Mouse (Mus musculus) testis, postnatal 10 days (tissue): ENCODE measurements around the gene Cd300ld2.
A peak's percentile ranks its signal among the peaks of the same experiment; 100 is the strongest.
"Not testable (repeated sequence)": the region's sequence is repeated elsewhere in the genome, so short reads cannot be mapped to it uniquely, and the experiment has no call there.

ENCODE experiments used
- DNase-seq: peaks from one replicate; pipeline ENCODE4 v3.0.0; 2021; ENCODE audit warnings: low spot score

Cd300ld2 gene

DNA sequence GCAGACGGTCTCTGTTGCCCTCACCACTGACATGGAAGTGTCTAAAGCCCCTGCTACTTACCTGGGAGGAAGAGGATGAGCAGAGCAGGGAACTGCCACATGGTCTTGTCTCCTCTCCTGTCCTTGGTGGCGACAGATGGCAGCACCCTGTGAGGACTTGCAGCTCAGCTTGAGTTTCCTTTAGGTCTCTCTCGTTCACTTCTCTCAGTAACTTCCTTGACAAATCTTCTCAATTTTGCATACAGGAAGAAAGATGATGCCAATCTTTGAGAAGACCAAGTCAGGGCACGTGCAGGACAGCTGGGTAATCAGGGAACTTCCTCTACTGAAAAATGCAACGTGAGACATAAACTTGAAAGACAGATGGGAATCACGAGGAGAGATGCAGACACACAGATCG is at the start of gene Cd300ld2:
Cd300ld2 (minus strand) TSS at position 101 of the 400 bp plus-strand sequence.
- not testable (repeated sequence) for DNase-seq

DNA sequence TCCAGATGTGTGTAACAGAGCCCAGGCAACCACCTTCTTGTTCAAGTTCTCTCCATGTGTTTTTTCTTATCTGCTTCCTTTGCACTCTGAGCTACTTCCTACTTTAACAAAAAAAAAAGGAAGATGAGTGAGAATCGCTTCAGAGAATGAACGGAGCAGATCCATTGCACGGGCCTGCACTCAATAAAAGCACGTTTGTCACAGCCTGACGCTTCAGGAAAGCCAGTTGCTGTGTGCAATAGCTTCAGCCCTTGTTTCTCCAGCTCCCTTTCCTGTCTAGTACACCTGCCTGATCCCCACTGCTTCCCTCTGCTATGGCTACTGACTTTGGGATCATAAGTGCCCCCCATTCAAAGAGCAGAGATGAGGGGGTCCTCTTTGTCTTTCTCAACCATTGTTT is 46.1 kb upstream of the Cd300ld2 start, which contains the start of gene Cd300e:
Cd300e (minus strand) TSS at position 101 of the 400 bp plus-strand sequence.
- no peak for DNase-seq

DNA sequence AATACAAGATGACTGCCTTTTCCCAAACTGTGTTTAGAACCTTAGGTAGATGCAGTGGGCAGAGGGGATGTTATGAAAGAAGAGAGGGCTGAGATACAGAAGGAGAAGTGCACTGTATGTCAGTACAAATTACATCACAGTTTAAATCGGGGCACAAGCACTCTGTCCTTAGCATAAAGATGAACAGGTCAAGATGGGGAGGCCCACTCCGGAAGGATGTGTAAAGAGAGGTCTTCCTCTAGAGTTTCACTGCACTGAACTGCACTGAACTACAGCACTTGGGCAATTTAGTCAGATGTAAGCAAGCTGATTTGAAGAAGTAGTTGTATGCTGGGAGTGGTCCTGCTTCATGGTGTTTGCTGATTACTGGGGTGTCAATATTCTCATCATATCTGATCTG is 43.8 kb upstream of the Cd300ld2 start:
- DNase-seq, result no peak

DNA sequence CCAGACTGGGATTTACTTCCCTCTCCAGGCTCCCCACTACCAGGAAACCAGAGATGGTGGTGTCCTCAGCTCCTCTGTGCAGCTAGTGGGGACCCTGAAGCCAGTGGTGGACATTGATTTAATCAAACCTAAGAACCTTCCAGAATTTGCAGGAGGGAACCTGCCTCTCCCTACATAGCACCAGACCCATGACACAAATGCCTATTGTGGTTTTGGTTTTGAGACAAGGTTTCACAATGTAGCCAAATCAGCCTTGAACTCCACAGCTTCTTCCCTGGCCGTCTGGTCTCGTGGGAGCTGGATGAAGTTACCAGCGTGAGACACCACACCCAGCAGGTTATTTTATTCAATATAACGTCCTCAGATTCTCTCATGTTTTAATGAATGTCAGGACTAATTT is 42.7 kb upstream of the Cd300ld2 start:
- no peak for DNase-seq

- DNase-seq, result no peak
Measured at GRCm38 (mm10) chr11:115054537-115054936, 38.5 kb upstream of the Cd300ld2 start.

GRCm38 (mm10) chr11:115052991-115053390 is 37.0 kb upstream of the Cd300ld2 start:
- no peak for DNase-seq

DNA sequence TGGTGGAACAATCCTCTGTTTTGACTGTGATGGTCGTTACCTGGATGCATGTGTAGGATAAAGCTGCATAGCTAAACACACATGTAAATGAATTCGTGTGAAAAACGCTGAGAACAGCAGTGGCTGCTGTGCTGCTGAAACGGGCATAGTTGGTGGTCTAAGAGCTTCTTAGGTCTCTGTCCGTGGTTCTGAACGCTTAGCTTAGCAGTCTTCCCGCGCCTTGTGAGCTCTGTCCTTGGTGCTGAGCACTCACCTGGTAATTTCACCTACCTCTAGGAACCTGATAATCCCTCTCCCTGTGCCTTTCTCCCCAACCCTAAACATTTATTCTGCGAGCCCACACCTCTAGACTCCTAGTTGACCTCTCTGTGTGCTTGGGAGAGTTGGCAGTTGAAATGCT is 36.2 kb upstream of the Cd300ld2 start:
- peak; percentile 58 for DNase-seq

DNA sequence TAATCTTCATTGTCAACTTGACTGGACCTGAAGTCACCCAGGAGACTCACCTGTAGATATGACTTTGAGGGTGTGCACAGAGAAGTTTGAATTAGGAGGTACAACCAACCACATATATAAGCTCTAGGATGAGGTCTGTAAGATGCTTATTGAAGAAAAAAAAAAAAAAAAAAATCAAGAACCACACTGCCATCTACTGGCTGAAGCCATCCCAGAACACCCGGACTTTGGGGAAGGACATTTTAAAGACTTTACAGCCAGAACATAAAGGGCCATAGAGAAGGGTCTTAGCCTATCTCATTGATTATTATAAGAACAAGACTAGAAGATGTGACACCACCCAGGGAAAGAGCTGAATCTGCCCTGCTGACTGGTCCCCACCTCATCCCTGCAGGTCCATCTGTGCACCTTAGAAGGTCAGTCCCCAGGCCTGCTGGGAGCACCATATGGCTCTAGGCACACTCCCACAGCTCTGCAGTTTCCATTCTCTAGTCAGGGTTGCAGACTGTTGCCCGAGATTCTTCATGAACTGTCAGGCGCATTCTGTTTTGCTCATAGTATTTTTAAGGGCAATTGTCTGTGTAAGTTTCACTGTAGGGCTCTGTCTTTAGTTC is 33.4 kb upstream of the Cd300ld2 start:
- no peak for DNase-seq

DNA sequence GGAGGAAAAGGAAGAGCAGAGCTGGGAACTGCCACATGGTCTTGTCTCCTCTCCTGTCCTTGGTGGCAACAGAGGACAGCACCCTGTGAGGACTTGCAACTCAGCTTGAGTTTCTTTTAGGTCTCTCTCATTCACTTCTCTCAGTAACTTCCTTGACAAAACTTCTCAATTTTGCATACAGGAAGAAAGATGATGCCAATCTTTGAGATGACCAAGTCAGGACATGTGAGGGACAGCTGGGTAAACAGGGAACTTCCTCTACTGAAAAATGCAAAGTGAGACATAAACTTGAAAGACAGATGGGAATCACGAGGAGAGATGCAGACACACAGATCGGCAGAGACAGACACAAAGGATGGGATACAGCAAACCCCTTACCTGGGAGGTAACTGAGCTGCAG is 32.3 kb upstream of the Cd300ld2 start, which contains the start of gene Cd300ld3:
Cd300ld3 (minus strand) TSS at position 151 of the 400 bp plus-strand sequence.
- no peak for DNase-seq

- not testable (repeated sequence) for DNase-seq
Measured at GRCm38 (mm10) chr11:115037669-115038068, 21.7 kb upstream of the Cd300ld2 start, which contains the start of gene Cd300ld5. TSS of gene Cd300ld5 (minus strand) at chr11:115037769.

- DNase-seq, result not testable (repeated sequence)
Measured at GRCm38 (mm10) chr11:115026912-115027311, 10.9 kb upstream of the Cd300ld2 start, which contains the start of gene Cd300ld4. TSS of gene Cd300ld4 (minus strand) at chr11:115027012.

- DNase-seq, result no peak
Measured at GRCm38 (mm10) chr11:115004070-115004469, 11.9 kb downstream of the Cd300ld2 start.

DNA sequence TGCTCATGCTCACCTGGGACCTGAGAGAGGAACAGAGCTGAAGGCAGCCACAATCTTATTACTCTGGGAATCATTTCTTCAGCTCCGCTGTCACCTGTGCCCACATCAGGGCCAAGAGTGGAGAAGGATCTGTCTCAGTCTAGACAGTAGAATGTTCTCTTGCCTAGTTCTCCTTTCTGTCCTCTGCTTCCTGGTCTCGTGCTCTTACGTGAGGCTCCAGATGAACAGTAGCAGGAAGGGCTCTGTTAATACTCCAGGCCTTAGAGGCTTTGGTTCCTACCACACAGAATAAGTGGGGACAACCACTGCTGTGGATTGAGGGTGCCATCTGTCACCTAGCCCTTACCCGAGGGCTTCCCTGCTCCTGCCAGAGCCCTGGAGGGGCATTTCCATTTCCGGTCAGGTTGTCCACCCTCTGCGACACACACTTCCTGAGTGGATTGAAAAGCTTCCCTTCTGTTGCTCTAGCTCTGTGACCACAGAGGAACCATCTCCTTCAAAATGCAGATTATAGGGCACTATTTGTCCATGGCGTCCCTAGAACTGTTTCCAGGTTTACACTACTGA is 14.4 kb downstream of the Cd300ld2 start, which contains the start of gene Cd300c2:
Cd300c2 (minus strand) TSS at position 407 of the 567 bp plus-strand sequence.
- no peak for DNase-seq

- DNase-seq, result no peak
Measured at GRCm38 (mm10) chr11:114989793-114990192, 26.2 kb downstream of the Cd300ld2 start, which contains the start of gene Cd300ld. TSS of gene Cd300ld (minus strand) at chr11:114989922.

DNA sequence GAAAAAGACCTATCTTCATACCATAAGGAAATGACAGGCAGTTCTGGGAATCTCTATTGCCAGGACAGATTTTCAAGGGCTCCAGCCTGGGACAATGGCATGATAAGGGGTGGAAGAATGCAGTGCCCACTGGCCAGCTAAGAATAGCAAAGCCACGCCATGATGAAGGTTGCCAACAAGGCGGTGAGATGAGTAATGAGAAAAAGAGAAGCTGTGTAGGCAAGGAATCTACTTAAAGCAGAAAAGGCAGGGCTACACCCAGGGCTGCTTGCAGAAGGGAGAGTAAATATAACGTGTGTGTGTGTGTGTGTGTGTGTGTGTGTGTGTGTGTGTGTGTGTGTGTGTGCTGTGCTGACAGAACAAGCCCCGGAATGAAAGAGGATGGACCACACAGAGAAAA is 34.1 kb downstream of the Cd300ld2 start:
- no peak for DNase-seq

DNA sequence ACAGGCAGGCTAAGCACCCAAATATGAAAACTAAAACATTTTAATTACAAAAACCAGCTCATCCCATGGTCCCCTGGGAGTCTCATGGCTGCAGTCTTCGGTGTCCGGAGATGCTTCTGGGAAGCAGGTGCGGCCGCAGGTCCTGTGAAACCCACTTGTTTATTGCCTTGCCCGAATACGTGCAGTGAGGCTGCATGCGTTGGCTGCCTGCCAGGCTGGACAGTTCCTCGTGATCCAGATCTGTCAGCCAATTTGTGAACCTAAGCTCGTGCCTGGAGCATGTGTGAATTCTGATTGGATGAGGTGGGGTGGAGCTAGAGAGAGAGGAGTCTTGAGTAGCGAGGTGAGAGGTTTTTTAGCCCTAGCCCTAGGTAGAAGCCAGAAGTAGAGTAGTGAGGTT is 43.3 kb downstream of the Cd300ld2 start:
- no peak for DNase-seq

DNA sequence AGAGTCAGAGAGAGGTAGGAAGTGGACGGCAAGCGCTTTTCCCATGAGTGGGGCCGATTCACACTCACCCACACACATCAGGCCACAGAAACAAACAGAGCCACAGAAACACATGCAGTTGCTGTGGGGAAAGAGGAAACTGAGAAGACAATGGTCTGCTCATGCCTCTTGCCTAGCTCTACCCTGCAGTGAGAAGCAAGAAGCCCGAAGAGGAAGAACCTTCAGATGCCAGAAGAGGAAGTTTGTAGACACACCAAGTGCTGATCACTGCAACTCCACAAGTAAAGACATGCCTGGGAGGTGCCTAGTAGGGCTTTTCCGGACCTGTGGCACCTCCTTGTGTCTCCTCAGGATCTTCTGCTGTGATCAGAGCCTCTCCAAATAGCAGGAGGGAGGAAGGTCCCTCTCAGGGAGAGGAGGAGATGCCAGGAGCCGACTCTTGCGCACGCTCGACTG is 47.2 kb downstream of the Cd300ld2 start, which contains the start of gene Cd300c:
Cd300c (minus strand) TSS at position 406 of the 456 bp plus-strand sequence.
- no peak for DNase-seq

- DNase-seq, result no peak
Measured at GRCm38 (mm10) chr11:114965182-114965828, 50.7 kb downstream of the Cd300ld2 start.

DNA sequence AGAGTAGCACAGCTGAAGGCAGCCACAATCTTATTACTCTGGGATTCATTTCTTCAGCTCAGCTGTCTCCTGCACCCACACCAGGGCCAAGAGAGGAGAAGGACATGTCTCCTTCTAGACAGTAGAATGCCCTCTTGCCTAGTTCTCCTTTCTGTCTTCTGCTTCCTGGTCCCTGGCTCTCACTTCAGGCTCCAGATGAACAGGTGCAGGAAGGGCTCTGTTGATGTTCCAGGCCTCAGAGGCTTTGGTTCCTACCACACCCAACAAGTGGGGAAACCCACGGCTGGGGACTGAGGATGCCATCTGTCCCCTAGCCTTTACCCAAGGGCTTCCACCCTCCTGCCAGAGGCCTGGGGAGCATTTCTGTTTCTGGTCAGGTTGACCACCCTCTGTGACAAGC is 55.6 kb downstream of the Cd300ld2 start:
- DNase-seq, result no peak
